8 mouse cellular contexts compared by ENCODE assay signal in genomic region chr8:104090993-104091900, GRCm38 (mm10). TPM values are rescaled to one million over a fixed set of nuclear protein-coding genes. Genes with fewer than 3 reads are reported as not detected.
DNase-seq lines count a peak whose midpoint lies in the region; ATAC-seq and TF ChIP-seq lines count a peak whose summit lies in the region.
"Not testable (repeated sequence)": the region's sequence is repeated elsewhere in the genome, so short reads cannot be mapped to it uniquely, and the experiment has no call there.

No protein-coding gene starts in this region.

- not testable (repeated sequence) for H3K27ac ChIP-seq in embryonic facial prominence, embryonic 11.5 days (replicated peaks; ENCODE audit: low read depth, low read length); heart, embryonic 10.5 days; lung, postnatal 0 days (ENCODE audit: low read length)
- H3K27ac ChIP-seq in intestine, embryonic 14.5 days (ENCODE audit: low read depth), result peak overlapping the region; percentile 7; the same call in 1 of the 2 replicates

- not testable (repeated sequence) for H3K9me3 ChIP-seq in embryonic facial prominence, embryonic 11.5 days (replicated peaks; ENCODE audit: control insufficient read depth, low read length); heart, embryonic 10.5 days; intestine, embryonic 14.5 days (ENCODE audit: control insufficient read depth, low read length); lung, postnatal 0 days (ENCODE audit: low read length)

- intact Hi-C loops in left cerebral cortex, postnatal 14 days (cut with DNase I), result not testable (repeated sequence)

- not testable (repeated sequence) for ATAC-seq in embryonic facial prominence, embryonic 11.5 days (replicated peaks; ENCODE audit: insufficient number of reproducible peaks, low FRiP score, low TSS enrichment, low read depth); intestine, embryonic 14.5 days (replicated peaks; ENCODE audit: low FRiP score, low TSS enrichment, low read depth); lung, postnatal 0 days

- H3K4me1 ChIP-seq in embryonic facial prominence, embryonic 11.5 days (ENCODE audit: control insufficient read depth, insufficient read depth, low read length); intestine, embryonic 14.5 days (replicated peaks; ENCODE audit: control insufficient read depth, insufficient read depth, low read length); lung, postnatal 0 days (ENCODE audit: insufficient read depth, low read depth, low read length): not testable (repeated sequence)
- H3K4me1 ChIP-seq in heart, embryonic 10.5 days, result peaks cover 12% of the 10 kb centered on the region

- H3K27me3 ChIP-seq in embryonic facial prominence, embryonic 11.5 days (ENCODE audit: control insufficient read depth, insufficient read depth, low read length); heart, embryonic 10.5 days (ENCODE audit: insufficient read depth, poor library complexity, severe bottlenecking); intestine, embryonic 14.5 days (replicated peaks; ENCODE audit: control insufficient read depth, insufficient read depth, low read length); lung, postnatal 0 days (replicated peaks; ENCODE audit: insufficient read depth, low read length): not testable (repeated sequence)

- not testable (repeated sequence) for H3K4me3 ChIP-seq in embryonic facial prominence, embryonic 11.5 days (ENCODE audit: low read depth, low read length); intestine, embryonic 14.5 days (ENCODE audit: low read depth, low read length); lung, postnatal 0 days (ENCODE audit: low read depth, low read length)
- peak overlapping the region; percentile 39 for H3K4me3 ChIP-seq in heart, embryonic 10.5 days

- not testable (repeated sequence) for TF ChIP-seq EP300 in lung, postnatal 0 days (IDR thresholded peaks at IDR 0.05)

- H3K9ac ChIP-seq in embryonic facial prominence, embryonic 11.5 days (replicated peaks; ENCODE audit: low read length); intestine, embryonic 14.5 days (ENCODE audit: low read length); lung, postnatal 0 days (replicated peaks; ENCODE audit: low read depth): not testable (repeated sequence)

- peak; percentile 62 for TF ChIP-seq CTCF in lung, postnatal 0 days (IDR thresholded peaks at IDR 0.05)

- not testable (repeated sequence) for H3K36me3 ChIP-seq in embryonic facial prominence, embryonic 11.5 days (replicated peaks; ENCODE audit: control insufficient read depth, insufficient read depth, low read depth, low read length); heart, embryonic 10.5 days; intestine, embryonic 14.5 days (ENCODE audit: control insufficient read depth, insufficient read depth, low read length); lung, postnatal 0 days (ENCODE audit: insufficient read depth, low read length)

- not testable (repeated sequence) for H3K4me2 ChIP-seq in embryonic facial prominence, embryonic 11.5 days (ENCODE audit: low read depth, low read length); lung, postnatal 0 days (replicated peaks; ENCODE audit: low read depth, low read length)
- peak overlapping the region; percentile 38 for H3K4me2 ChIP-seq in intestine, embryonic 14.5 days (ENCODE audit: low read length)

- 6% methylated on average over 24 of the region's 24 CpGs for WGBS in embryonic facial prominence, embryonic 11.5 days
- 6% methylated on average over 24 of the region's 24 CpGs for WGBS in heart, embryonic 10.5 days
- 8% methylated on average over 24 of the region's 24 CpGs for WGBS in intestine, embryonic 14.5 days
- WGBS in lung, postnatal 0 days, result 13% methylated on average over 16 of the region's 24 CpGs

- peak; percentile 47 for DNase-seq in adipocyte (ENCODE audit: low spot score)
- peak; percentile 77 for DNase-seq in embryonic facial prominence, embryonic 11.5 days (ENCODE audit: low spot score)
- not testable (repeated sequence) for DNase-seq in heart, embryonic 10.5 days (ENCODE audit: low spot score)
- DNase-seq in intestine, embryonic 14.5 days (ENCODE audit: low spot score), result peak; percentile 62
- DNase-seq in left cerebral cortex, postnatal 14 days (ENCODE audit: low spot score in 2 of 2), result peak; percentile 56 to 65
- DNase-seq in lung, postnatal 0 days (ENCODE audit: low spot score), result peak; percentile 46
- peak; percentile 44 for DNase-seq in neural tube, embryonic 10.5 days (ENCODE audit: extremely low spot score, low spot score)
- DNase-seq in thymus, postnatal 4 days, result peak; percentile 21

RNA-seq across cellular contexts. Expression of gene Cdh5, which starts 10.2 kb away (rescaled TPM):
- polyA plus RNA-seq in embryonic facial prominence, embryonic 11.5 days (2014; fragmentation: Nextera tagmentation; extraction: Ambion mirVana), result 19.7 and 22.9 TPM in 2 replicates
- 34.1 and 40.4 TPM in 2 replicates for polyA plus RNA-seq in heart, embryonic 10.5 days (2016; fragmentation: Nextera tagmentation; extraction: Ambion mirVana)
- polyA plus RNA-seq in intestine, embryonic 14.5 days (2014; fragmentation: Nextera tagmentation; extraction: Ambion mirVana), result 26.6 and 28.3 TPM in 2 replicates
- total RNA-seq in left cerebral cortex, postnatal 14 days (2021), result 10 to 100 TPM; 16.4 to 17.4 TPM
- polyA plus RNA-seq in lung, postnatal 0 days (2015; fragmentation: Nextera tagmentation; extraction: Ambion mirVana), result 99.0 and 100 TPM in 2 replicates
